Mouse (Mus musculus): ENCODE results near the gene Olfr69. TPM values are rescaled to one million over a fixed set of nuclear protein-coding genes. Genes with fewer than 3 reads are reported as not detected.

Gene Olfr69
- polyA plus RNA-seq, 1 experiment from 2014 or later, result not detected

Other genes starting within 250 kb of the Olfr69 start
- gene Olfr612, start 228.9 kb downstream of the Olfr69 start, polyA plus RNA-seq (2015; fragmentation: Nextera tagmentation; extraction: Ambion mirVana), result not detected in 2 replicates
- not detected in 2 replicates for gene Olfr613, start 223.5 kb downstream of the Olfr69 start, polyA plus RNA-seq (2015; fragmentation: Nextera tagmentation; extraction: Ambion mirVana)
- gene Olfr615, start 215.5 kb downstream of the Olfr69 start, polyA plus RNA-seq (2015; fragmentation: Nextera tagmentation; extraction: Ambion mirVana), result not detected in 2 replicates
- not detected in 2 replicates for gene Olfr616, start 202.5 kb downstream of the Olfr69 start, polyA plus RNA-seq (2015; fragmentation: Nextera tagmentation; extraction: Ambion mirVana)
- gene Olfr617, start 198.5 kb downstream of the Olfr69 start, polyA plus RNA-seq (2015; fragmentation: Nextera tagmentation; extraction: Ambion mirVana), result not detected in 2 replicates
- not detected in 2 replicates for gene Olfr618, start 181.5 kb downstream of the Olfr69 start, polyA plus RNA-seq (2015; fragmentation: Nextera tagmentation; extraction: Ambion mirVana)
- not detected in 2 replicates for gene Olfr619, start 171.0 kb downstream of the Olfr69 start, polyA plus RNA-seq (2015; fragmentation: Nextera tagmentation; extraction: Ambion mirVana)
- gene Olfr620, start 159.1 kb downstream of the Olfr69 start, polyA plus RNA-seq (2015; fragmentation: Nextera tagmentation; extraction: Ambion mirVana), result not detected in 2 replicates
- not detected in 2 replicates for gene Olfr622, start 128.9 kb downstream of the Olfr69 start, polyA plus RNA-seq (2015; fragmentation: Nextera tagmentation; extraction: Ambion mirVana)
- not detected in 2 replicates for gene Olfr623, start 107.9 kb downstream of the Olfr69 start, polyA plus RNA-seq (2015; fragmentation: Nextera tagmentation; extraction: Ambion mirVana)
- gene Olfr624, start 100.4 kb downstream of the Olfr69 start, polyA plus RNA-seq (2015; fragmentation: Nextera tagmentation; extraction: Ambion mirVana), result 0.03 TPM in 2 replicates
- not detected in 2 replicates for gene Olfr625-ps1, start 88.9 kb downstream of the Olfr69 start, polyA plus RNA-seq (2015; fragmentation: Nextera tagmentation; extraction: Ambion mirVana)
- not detected in 2 replicates for gene Olfr243, start 56.9 kb downstream of the Olfr69 start, polyA plus RNA-seq (2015; fragmentation: Nextera tagmentation; extraction: Ambion mirVana)
- not detected in 2 replicates for gene Olfr628, start 41.2 kb downstream of the Olfr69 start, polyA plus RNA-seq (2015; fragmentation: Nextera tagmentation; extraction: Ambion mirVana)
- not detected in 2 replicates for gene Olfr629, start 26.7 kb downstream of the Olfr69 start, polyA plus RNA-seq (2015; fragmentation: Nextera tagmentation; extraction: Ambion mirVana)
- not detected in 2 replicates for gene Olfr630, start 14.3 kb downstream of the Olfr69 start, polyA plus RNA-seq (2015; fragmentation: Nextera tagmentation; extraction: Ambion mirVana)
- not detected in 2 replicates for gene Olfr68, start 8.1 kb upstream of the Olfr69 start, polyA plus RNA-seq (2015; fragmentation: Nextera tagmentation; extraction: Ambion mirVana)
- not detected in 2 replicates for gene Olfr67, start 20.2 kb upstream of the Olfr69 start, polyA plus RNA-seq (2015; fragmentation: Nextera tagmentation; extraction: Ambion mirVana)
- gene Hbb-bt, start 42.4 kb upstream of the Olfr69 start, polyA plus RNA-seq (2015; fragmentation: Nextera tagmentation; extraction: Ambion mirVana), result 13,914 and 14,622 TPM in 2 replicates
- gene Hbb-bs, start 56.5 kb upstream of the Olfr69 start, polyA plus RNA-seq (2015; fragmentation: Nextera tagmentation; extraction: Ambion mirVana), result 40,231 and 44,289 TPM in 2 replicates
- not detected in 2 replicates for gene Hbb-bh2, start 68.9 kb upstream of the Olfr69 start, polyA plus RNA-seq (2015; fragmentation: Nextera tagmentation; extraction: Ambion mirVana)
- 7.6 and 12.8 TPM in 2 replicates for gene Hbb-bh1, start 71.6 kb upstream of the Olfr69 start, polyA plus RNA-seq (2015; fragmentation: Nextera tagmentation; extraction: Ambion mirVana)
- 765 and 1,617 TPM in 2 replicates for gene Hbb-y, start 81.6 kb upstream of the Olfr69 start, polyA plus RNA-seq (2015; fragmentation: Nextera tagmentation; extraction: Ambion mirVana)
- gene Olfr66, start 114.7 kb upstream of the Olfr69 start, polyA plus RNA-seq (2015; fragmentation: Nextera tagmentation; extraction: Ambion mirVana), result not detected in 2 replicates
- gene Olfr64, start 122.9 kb upstream of the Olfr69 start, polyA plus RNA-seq (2015; fragmentation: Nextera tagmentation; extraction: Ambion mirVana), result not detected in 2 replicates
- not detected in 2 replicates for gene Olfr65, start 131.9 kb upstream of the Olfr69 start, polyA plus RNA-seq (2015; fragmentation: Nextera tagmentation; extraction: Ambion mirVana)
- gene Olfr631, start 157.2 kb upstream of the Olfr69 start, polyA plus RNA-seq (2015; fragmentation: Nextera tagmentation; extraction: Ambion mirVana), result not detected in 2 replicates
- gene Olfr632, start 162.8 kb upstream of the Olfr69 start, polyA plus RNA-seq (2015; fragmentation: Nextera tagmentation; extraction: Ambion mirVana), result not detected in 2 replicates
- not detected in 2 replicates for gene Olfr633, start 172.8 kb upstream of the Olfr69 start, polyA plus RNA-seq (2015; fragmentation: Nextera tagmentation; extraction: Ambion mirVana)
- gene Olfr635, start 199.6 kb upstream of the Olfr69 start, polyA plus RNA-seq (2015; fragmentation: Nextera tagmentation; extraction: Ambion mirVana), result not detected in 2 replicates
- not detected in 2 replicates for gene Olfr638, start 227.2 kb upstream of the Olfr69 start, polyA plus RNA-seq (2015; fragmentation: Nextera tagmentation; extraction: Ambion mirVana)
- not detected in 2 replicates for gene Olfr639, start 245.7 kb upstream of the Olfr69 start, polyA plus RNA-seq (2015; fragmentation: Nextera tagmentation; extraction: Ambion mirVana)